Mouse (Mus musculus) embryonic facial prominence, embryonic 11.5 days (tissue): ENCODE measurements at regions not wholly inside any gene's neighbourhood (a gene's known extent, or its start where the extent isn't known, plus 50 kb on each side); places are given as distances from the start of the nearest gene placed in this dataset.

Experiments used
- ATAC-seq: fragments of 200-750 bp; cut with Nextera tagmentation; replicated peaks from 2 replicates; pipeline ENCODE4 v1.8.0; 2017; ENCODE audit warnings: low read depth; ENCODE audit not compliant: insufficient number of reproducible peaks, low FRiP score, low TSS enrichment
- DNase-seq: peaks from one replicate; pipeline ENCODE4 v3.0.0-alpha.2; 2015; ENCODE audit warnings: low spot score
- H3K27ac ChIP-seq: fragments of 300-500 bp; sonication (generic); replicated peaks from 2 replicates; pipeline ENCODE4 v1.5.1; 2014; ENCODE audit warnings: mild to moderate bottlenecking, low read depth, low read length, control low read depth
- H3K27me3 ChIP-seq: fragments of 300-500 bp; sonication (generic); 2 replicates; pipeline ENCODE4 v1.6.1; 2014; ENCODE audit warnings: mild to moderate bottlenecking, low read length, moderate library complexity, mixed read lengths; ENCODE audit not compliant: control insufficient read depth, insufficient read depth
- H3K36me3 ChIP-seq: fragments of 300-500 bp; sonication (generic); replicated peaks from 2 replicates; pipeline ENCODE4 v1.6.1; 2014; ENCODE audit warnings: low read depth, mild to moderate bottlenecking, low read length, moderate library complexity, mixed read lengths; ENCODE audit not compliant: control insufficient read depth, insufficient read depth
- H3K4me1 ChIP-seq: fragments of 300-500 bp; sonication (generic); 2 replicates; pipeline ENCODE4 v1.6.1; 2014; ENCODE audit warnings: low read length, mixed read lengths; ENCODE audit not compliant: control insufficient read depth, insufficient read depth
- H3K4me2 ChIP-seq: fragments of 300-500 bp; sonication (generic); 2 replicates; pipeline ENCODE4 v1.6.1; 2014; ENCODE audit warnings: low read depth, mild to moderate bottlenecking, control low read depth, low read length, moderate library complexity
- H3K4me3 ChIP-seq: fragments of 300-500 bp; sonication (generic); 2 replicates; pipeline ENCODE4 v1.5.1; 2014; ENCODE audit warnings: low read depth, low read length, control low read depth
- H3K9ac ChIP-seq: fragments of 300-500 bp; sonication (generic); replicated peaks from 2 replicates; pipeline ENCODE4 v1.6.1; 2014; ENCODE audit warnings: mild to moderate bottlenecking, control low read depth, low read length
- H3K9me3 ChIP-seq: fragments of 300-500 bp; sonication (generic); replicated peaks from 2 replicates; pipeline ENCODE4 v1.6.1; 2016; ENCODE audit warnings: mild to moderate bottlenecking, low read length, inconsistent platforms, mixed read lengths; ENCODE audit not compliant: control insufficient read depth
- WGBS: fragments of 180-500 bp; shearing (Covaris S2); extraction: QIAGEN DNeasy Blood & Tissue Kit; methylation state at CpG from one replicate; pipeline ENCODE4 v1.1.7; 2014; 5-methylcytosine and 5-hydroxymethylcytosine counted together

DNA sequence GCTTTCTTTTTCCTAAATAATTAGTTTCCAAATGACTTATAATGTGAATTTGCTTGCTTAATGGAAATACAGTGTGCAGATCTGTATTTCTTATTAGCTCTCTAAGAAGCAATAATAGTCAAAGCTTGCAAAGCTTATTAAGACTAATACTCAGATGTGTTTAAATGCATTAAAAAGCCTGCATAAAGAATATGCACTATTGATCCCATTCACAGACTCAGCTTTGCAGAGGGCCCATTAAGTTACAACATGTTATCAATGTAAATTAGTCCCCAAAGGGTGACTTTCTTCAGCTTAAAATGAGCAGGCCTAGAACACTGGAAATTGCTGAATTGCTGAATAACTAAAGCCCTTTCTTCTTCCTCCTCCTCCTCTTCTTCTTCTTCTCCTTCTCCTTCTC, 78.8 kb upstream of the Sgk1 start:
- no peaks in the 10 kb centered on the region for H3K36me3 ChIP-seq
- no peaks in the 10 kb centered on the region for H3K9me3 ChIP-seq
- ATAC-seq (no peak), DNase-seq (no peak)
- H3K4me1 ChIP-seq, result no peaks in the 10 kb centered on the region
- H3K4me2 ChIP-seq, result no peak overlapping the region
- no peaks in the 10 kb centered on the region for H3K27me3 ChIP-seq
- no peak overlapping the region for H3K4me3 ChIP-seq
- no peak overlapping the region for H3K27ac ChIP-seq
- H3K9ac ChIP-seq, result no peak overlapping the region

DNA sequence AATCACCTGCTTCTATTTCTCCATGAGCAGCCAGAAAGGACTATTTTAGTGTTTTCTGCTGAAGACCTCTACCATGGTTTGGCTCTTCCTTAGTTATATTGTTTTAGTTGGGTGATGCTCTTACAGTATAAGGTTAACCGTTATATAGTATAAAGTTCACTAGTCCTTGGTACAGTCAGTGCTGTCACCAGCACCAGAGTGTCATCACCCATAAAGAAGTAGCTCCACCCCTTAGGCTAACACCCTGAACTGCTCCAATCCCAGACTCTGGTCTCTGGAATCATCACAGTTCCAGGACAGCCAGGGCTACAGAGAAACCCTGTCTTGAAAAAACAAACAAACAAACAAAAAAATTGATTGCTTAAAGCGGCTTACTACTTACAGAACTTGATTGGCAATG, 77.2 kb upstream of the Sgk1 start:
- ATAC-seq (no peak), DNase-seq (no peak)
- H3K4me2 ChIP-seq, result no peak overlapping the region
- H3K4me3 ChIP-seq, result no peak overlapping the region
- H3K4me1 ChIP-seq, result no peaks in the 10 kb centered on the region
- 86% methylated on average over 2 of the region's 2 CpGs for WGBS
- H3K9me3 ChIP-seq, result no peaks in the 10 kb centered on the region
- no peak overlapping the region for H3K9ac ChIP-seq
- no peaks in the 10 kb centered on the region for H3K36me3 ChIP-seq
- H3K27me3 ChIP-seq, result no peaks in the 10 kb centered on the region
- H3K27ac ChIP-seq, result no peak overlapping the region

- no peak overlapping the region for H3K4me2 ChIP-seq
- no peaks in the 10 kb centered on the region for H3K4me1 ChIP-seq
- WGBS, result 64% methylated on average over 6 of the region's 6 CpGs
- no peak overlapping the region for H3K4me3 ChIP-seq
- ATAC-seq (no peak), DNase-seq (no peak)
- H3K27ac ChIP-seq, result no peak overlapping the region
- no peaks in the 10 kb centered on the region for H3K9me3 ChIP-seq
- H3K36me3 ChIP-seq, result no peaks in the 10 kb centered on the region
- H3K27me3 ChIP-seq, result no peaks in the 10 kb centered on the region
- no peak overlapping the region for H3K9ac ChIP-seq
Observed at GRCm38 (mm10) chr10:21805606-21806005, 76.4 kb upstream of the Sgk1 start.

- Histone ChIP-seq H3K9me3 (no peaks in the 10 kb centered on the region), H3K4me2 (no peak overlapping the region), H3K4me3 (no peak overlapping the region), H3K4me1 (no peaks in the 10 kb centered on the region), H3K9ac (no peak overlapping the region), H3K27me3 (no peaks in the 10 kb centered on the region), H3K36me3 (no peaks in the 10 kb centered on the region), H3K27ac (no peak overlapping the region)
- 94% methylated on average over 4 of the region's 4 CpGs for WGBS
- DNase-seq (no peak), ATAC-seq (no peak)
Observed at GRCm38 (mm10) chr10:21806716-21807115, 75.3 kb upstream of the Sgk1 start.

DNA sequence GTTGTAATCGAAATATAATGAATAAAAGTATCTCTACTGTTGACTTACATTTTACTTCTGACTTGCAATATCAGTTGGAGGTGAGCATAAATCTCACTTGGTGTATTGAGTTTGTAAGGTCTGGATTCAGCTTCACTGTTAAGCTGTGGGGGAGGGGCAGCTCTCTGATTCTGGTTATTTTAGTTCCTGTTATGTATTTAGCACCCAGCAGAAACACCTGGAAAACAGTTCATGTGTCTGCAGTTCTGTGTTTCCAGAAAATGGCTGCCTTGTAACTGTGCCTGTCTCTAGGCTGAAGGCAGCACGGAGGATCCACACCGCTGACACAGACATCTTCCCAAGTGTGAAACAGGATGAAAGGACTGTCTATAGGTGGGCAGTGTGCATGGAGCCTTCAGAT, 62.3 kb upstream of the Sgk1 start:
- Histone ChIP-seq H3K4me2 (no peak overlapping the region), H3K27me3 (no peaks in the 10 kb centered on the region), H3K9ac (no peak overlapping the region), H3K27ac (no peak overlapping the region), H3K4me1 (no peaks in the 10 kb centered on the region), H3K36me3 (no peaks in the 10 kb centered on the region), H3K4me3 (no peak overlapping the region), H3K9me3 (no peaks in the 10 kb centered on the region)
- no peak for ATAC-seq
- DNase-seq, result no peak
- WGBS, result 83% methylated on average over 3 of the region's 3 CpGs

- WGBS, result 57% methylated on average over 5 of the region's 5 CpGs
- ATAC-seq, result no peak
Observed at GRCm38 (mm10) chr10:21821421-21821820, 60.6 kb upstream of the Sgk1 start.

DNA sequence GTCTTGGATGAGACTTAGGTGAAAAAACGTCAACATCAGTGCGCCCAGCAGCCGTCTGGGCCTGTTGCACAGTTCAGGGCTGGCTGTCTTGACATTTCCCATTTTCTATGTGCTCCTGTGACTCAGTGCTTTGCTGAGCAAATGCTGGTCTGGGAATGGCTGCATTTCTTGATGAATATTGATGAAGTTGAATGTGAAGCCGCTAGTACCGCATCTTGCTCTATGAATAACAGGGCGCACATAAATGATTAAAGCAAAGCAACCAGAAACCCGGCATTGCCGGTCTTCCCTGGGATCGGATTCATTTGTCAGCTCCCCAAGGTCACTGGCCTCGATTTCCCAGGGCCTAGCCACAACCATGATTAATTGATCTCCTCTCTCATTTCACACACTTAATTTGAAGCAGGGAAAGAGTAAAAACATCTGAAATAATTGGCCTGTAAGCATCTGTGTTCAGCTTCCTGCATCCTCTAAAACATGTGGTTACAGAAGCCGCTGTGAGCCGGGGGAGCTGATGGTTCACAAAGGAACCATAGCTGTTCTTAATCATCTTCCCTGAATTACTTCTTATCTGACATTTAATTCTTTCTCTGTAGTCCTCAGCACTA, 57.5 kb upstream of the Sgk1 start:
- H3K4me1 ChIP-seq, result no peaks in the 10 kb centered on the region; the same call in 1 of the 2 replicates
- WGBS, result 34% methylated on average over 12 of the region's 12 CpGs
- H3K36me3 ChIP-seq, result no peaks in the 10 kb centered on the region
- H3K9me3 ChIP-seq, result no peaks in the 10 kb centered on the region
- H3K4me2 ChIP-seq, result no peak overlapping the region
- DNase-seq (peak; percentile 69), ATAC-seq (no peak)
- H3K27me3 ChIP-seq, result no peaks in the 10 kb centered on the region
- H3K27ac ChIP-seq, result 0 out of 2 replicates have a peak overlapping the region, but pooled peaks have one; percentile 22
- no peak overlapping the region for H3K4me3 ChIP-seq
- H3K9ac ChIP-seq, result no peak overlapping the region

More at GRCm38 (mm10) chr10:21821421-21821820, 60.6 kb upstream of the Sgk1 start:
- Histone ChIP-seq H3K27ac (no peak overlapping the region), H3K9me3 (no peaks in the 10 kb centered on the region), H3K9ac (no peak overlapping the region), H3K27me3 (no peaks in the 10 kb centered on the region), H3K4me2 (no peak overlapping the region), H3K4me1 (no peaks in the 10 kb centered on the region), H3K36me3 (no peaks in the 10 kb centered on the region), H3K4me3 (no peak overlapping the region)
- no peak for DNase-seq

DNA sequence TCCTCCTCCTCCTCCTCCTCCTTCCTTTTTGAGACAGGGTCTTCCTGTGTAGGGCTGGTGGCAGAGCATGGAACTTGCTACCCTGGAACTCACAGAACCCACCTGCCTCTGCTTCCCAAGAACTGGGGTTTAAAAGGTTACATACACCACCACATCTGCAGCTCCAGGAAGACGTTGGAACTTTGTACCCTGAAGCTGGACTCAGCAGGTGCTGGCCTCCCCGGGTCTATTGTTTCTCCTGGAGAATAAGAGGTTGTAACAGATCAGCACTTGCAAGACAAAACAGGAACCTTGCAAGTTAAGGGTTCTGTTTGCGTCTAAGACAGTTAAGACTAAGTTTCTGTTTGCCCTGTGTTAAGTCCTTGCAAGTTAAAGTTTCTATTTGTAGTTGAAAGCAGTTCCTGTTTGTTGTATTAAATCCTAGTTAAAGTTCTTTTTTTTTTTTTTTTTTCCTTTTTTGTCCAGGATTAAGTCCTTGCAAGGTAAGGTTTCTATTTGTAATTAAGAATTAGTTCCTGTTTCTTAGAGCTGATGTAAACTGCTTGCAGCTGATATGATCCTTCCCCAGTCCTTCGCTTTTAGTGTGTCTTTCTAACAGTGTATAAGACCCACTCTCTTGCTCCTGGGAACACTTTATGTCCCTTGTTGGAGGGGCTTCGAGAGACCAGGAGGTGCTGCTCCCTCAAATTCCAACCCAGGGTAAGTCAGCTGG, 55.0 kb upstream of the Sgk1 start:
- Histone ChIP-seq H3K4me2 (no peak overlapping the region), H3K9me3 (no peaks in the 10 kb centered on the region), H3K9ac (no peak overlapping the region), H3K27me3 (no peaks in the 10 kb centered on the region), H3K36me3 (no peaks in the 10 kb centered on the region), H3K4me1 (no peaks in the 10 kb centered on the region; the same call in 1 of the 2 replicates), H3K4me3 (no peak overlapping the region), H3K27ac (no peak overlapping the region)
- WGBS, result 44% methylated on average over 5 of the region's 5 CpGs
- ATAC-seq (no peak), DNase-seq (no peak)
